Mouse (Mus musculus) c-Kit-positive CD71-negative TER-119-negative erythroid progenitor cells, embryonic 14.5 days (primary cell): ENCODE data around the gene Sumo1.
"Not testable (repeated sequence)": the region's sequence is repeated elsewhere in the genome, so short reads cannot be mapped to it uniquely, and the experiment has no call there.

Experiments
- DNase-seq: peaks from one replicate; pipeline ENCODE4 v3.0.0-alpha.2; 2013; ENCODE audit warnings: low read depth

Gene Sumo1

DNA sequence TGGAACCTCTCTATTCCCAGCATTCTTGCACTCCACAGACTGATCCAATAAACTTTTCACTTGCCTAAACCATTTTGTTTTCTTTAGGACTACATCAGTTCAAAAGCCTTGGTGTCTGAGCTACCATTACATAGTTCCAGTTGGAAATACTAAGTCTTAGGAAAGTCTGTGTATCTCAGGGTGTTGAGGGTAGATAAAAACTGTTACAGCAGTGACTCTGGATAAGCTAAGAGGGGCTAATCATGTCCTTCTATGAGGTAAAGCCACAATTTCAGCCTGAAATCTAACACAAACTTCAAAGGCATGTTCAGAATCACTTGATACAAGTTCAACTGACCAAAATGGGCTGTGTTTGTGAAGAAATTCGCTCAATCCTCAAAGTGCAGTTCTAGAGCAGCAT, 34.3 kb downstream of the Sumo1 start:
- DNase-seq: no peak

DNA sequence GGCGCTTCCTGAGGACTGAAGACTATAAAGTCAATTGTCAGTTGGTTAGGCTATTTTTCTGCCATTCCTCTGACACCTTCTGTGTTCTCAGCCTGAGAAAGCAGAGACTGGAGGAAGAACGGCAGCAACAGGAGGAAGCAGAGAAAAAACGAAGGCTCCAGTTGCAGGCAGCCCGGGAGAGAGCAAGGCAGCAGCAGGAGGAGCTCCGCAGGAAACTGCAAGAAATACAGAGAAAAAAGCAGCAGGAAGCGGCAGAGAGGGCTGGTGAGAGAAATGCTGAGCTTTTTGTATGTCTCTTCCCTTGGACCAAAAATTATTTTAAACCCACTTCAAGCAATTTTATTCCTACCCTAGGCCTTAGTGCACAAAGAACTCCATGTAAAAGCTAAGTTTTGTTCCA, 37.6 kb downstream of the Sumo1 start:
- DNase-seq: no peak

DNA sequence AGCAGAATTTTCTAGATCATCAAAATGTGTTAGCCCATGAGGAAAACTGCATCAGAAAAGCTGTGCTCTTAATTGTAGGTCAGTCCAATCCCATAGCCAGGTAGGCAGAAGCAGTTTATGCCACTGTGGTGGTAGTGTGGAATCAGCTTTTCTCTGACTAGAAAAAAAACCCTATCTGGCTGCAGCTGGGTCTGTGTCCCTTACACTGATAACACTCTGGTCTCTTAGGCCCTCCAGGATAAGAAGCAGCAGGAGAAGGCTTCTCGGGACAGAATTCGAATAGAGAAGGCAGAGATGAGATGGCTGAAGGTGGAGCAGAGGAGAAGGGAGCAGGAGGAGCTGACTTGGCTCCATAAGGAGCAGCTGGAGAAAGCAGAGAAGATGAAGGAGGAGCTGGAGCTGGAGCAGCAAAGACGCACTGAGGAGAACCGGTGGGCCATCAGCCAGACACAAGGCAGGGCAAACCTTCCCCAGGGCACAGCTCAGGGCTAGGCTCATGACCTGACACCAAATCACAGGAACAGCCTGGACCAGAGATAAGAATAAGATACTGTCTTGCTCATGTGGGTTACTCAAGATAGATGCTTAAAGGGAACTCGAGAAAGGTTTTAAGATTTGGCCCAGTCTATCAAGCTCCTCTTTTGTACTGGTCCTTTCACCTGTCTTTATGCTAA, 38.5 kb downstream of the Sumo1 start:
- DNase-seq: no peak

- not testable (repeated sequence) for DNase-seq
These were observed 40.3 kb downstream of the Sumo1 start for GRCm38 (mm10) chr1:59630356-59630755.

DNA sequence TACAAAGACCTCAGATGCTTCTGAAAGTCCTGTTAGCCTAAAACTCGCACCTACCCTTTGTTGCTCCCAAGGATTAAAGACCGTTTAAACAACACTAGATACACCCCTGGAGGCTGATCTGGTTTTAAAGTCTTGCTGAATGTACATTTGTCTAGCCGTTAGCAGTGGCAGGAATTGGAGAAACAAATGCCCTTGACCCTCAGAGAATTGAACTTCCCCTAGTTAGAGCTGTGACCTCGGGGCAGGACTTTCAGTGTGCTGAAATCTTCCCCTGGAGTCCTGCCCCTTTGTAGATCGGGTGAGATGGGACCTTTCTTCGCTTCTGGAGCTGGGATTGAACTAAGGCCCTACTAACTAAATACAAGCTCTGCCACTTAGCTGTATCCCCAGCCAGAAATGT, 41.4 kb downstream of the Sumo1 start:
- DNase-seq: no peak

- no peak for DNase-seq
These were observed 45.2 kb downstream of the Sumo1 start for GRCm38 (mm10) chr1:59625410-59625809.

DNA sequence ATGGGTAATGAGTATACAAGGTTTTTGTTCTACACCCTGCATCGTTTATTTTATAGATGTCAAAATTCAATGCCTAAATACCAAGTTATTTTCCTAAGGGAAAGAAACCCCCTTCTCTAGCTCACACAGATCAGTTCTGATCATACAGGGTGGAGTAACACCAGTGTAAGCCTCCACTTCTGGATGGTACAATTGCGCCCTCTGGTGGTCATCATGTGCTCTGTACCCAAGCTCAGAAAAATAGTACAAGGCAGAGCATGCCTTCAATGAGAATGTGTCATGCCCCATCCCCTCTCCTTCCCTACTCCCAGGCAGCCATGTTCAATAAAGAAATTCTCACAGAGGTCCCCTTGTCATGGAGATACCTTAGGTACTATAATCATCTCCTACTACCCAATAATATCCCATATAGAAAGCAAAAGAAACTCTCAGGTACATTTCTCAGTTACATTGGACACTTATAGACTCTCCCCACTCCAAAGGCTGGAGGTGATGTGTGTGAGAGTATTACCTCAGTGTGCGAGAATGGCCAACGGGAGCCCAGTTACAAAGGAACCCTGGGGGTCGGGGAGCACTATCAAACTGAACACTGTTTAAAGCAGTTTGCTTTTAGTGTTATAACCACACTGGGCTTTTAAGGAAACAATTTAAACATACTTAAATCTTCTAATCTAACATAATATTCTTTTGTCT, 47.2 kb downstream of the Sumo1 start:
- DNase-seq: peak; percentile 81

GRCm38 (mm10) chr1:59619201-59619600, 51.4 kb downstream of the Sumo1 start:
- DNase-seq: no peak

DNA sequence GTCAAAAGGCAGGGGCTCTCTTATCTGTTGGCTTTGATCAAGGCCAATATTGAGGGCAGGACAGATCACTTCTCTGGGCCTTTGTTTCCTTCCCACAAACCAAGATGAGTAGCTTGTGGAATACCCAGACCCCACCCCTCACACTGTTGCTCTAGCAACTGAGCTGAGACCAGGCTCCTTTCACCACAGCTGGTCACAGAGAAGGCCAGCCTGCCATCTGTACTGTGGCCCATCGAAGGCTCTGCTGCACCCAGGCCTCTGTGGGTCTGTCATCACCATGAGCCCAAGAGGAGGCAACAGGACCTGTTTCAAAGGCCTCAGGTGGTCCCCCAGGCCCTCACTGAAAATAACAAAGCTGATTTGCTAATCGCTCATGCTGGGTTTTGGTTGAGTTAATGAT, 55.6 kb downstream of the Sumo1 start:
- DNase-seq: no peak

DNA sequence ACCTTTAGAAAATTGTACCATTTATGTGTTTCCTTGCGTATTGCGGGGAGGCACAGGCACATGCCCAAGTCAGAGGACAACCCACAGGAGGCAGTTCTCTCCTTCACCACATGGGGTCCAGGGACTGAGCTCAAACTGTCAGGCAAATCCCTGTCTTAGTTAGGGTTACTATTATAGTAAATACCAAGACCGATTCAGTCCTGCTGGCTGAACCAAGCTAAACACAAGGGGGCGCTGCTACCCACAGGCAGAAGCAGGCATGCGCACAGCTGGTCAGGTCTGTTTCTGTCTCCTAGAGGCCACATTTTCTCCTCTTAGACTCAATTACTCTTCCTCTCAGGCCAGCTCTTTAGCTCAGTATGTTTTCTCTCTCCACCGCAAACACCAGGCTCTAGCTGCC, 56.8 kb downstream of the Sumo1 start:
- peak; percentile 65 for DNase-seq

DNA sequence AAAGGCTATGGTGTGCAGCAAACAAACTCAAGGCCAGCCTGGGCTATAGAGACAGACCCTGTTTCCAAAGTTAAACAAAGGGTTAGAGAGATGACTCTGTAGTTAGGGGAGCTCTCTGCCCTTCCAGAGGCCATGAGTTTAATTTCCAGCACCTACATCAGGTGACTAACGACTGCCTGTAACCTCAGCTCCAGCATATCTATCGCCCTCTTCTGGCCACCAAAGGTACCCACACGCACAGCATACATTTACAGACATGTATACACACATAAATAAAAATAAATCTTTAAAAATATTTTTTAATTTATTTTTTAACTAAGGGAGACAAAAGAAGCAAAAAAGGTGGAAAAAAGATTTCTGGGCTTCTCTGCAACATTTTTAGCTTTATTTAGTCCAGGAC, 59.7 kb downstream of the Sumo1 start:
- no peak for DNase-seq

DNA sequence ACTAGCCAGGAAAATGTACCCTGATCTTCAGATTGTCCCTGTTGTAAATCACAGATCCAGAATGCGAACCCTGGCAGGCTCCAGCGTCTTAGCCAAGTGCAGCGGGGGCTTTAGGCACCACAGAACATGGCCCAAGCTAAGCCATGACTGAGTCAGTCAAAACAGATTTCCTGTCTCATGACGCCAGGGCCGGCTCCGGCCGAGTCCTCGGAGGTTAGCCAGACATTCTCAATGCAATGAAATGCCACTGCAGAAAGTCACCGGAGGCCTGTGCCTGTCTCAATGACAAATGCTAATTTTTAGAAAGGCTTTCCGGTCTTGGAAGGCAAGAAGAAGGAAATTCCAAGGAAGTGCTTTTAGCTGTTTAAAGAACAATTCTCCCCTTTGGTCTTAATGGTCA, 60.7 kb downstream of the Sumo1 start:
- DNase-seq: no peak

GRCm38 (mm10) chr1:59609458-59609857, 61.2 kb downstream of the Sumo1 start:
- no peak for DNase-seq

GRCm38 (mm10) chr1:59608920-59609319, 61.7 kb downstream of the Sumo1 start:
- no peak for DNase-seq

DNA sequence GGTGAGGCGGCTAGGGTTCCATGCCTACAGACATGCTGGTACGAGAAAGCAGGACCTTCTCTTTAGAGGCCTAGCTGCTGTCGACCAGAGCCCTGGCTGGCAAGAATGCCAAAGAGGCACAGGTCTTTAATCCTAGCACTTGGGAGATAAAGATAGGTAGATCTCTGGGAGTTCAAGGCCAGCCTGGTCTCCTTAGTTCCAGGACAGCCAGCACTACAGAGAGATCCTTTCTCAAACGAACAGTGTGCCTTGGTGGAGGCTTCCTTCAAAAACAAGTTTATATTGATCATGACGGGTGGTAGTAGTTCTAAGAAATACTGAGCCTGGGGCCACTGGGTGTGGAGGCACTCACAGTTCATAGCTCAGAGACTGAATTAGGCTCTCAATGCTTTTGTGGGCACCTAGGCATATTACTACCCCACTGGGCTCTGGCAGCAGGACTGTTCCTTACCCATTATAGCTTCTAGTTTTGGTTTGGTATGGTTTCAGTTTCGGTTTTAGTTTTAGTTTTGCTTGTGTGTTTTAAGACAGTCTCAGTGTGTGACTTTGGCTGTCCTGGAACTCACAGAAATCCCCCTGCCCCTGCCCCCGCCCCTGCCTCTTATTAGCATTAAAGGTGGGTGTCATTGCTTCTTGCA, 62.4 kb downstream of the Sumo1 start:
- DNase-seq: no peak

- no peak for DNase-seq
These were observed 63.6 kb downstream of the Sumo1 start for GRCm38 (mm10) chr1:59607071-59607470.

GRCm38 (mm10) chr1:59606479-59606878, 64.2 kb downstream of the Sumo1 start:
- DNase-seq: no peak

GRCm38 (mm10) chr1:59603893-59604292, 66.7 kb downstream of the Sumo1 start:
- DNase-seq: no peak

DNA sequence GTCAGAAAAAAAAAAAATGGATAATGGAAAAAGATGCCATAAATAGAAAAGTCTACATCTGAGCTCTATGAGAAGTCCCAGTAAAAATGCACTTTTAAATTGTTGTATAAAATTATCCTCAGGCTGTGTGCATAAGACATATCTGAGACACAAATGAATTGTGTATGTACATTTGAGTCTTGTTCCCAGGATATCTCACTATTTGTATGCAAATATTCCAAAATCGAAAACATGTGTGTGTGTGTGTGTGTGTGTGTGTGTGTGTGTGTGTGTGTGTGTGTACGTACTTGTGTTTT, 67.3 kb downstream of the Sumo1 start:
- DNase-seq: no peak

- no peak for DNase-seq
These were observed 67.9 kb downstream of the Sumo1 start for GRCm38 (mm10) chr1:59602531-59603416.

DNA sequence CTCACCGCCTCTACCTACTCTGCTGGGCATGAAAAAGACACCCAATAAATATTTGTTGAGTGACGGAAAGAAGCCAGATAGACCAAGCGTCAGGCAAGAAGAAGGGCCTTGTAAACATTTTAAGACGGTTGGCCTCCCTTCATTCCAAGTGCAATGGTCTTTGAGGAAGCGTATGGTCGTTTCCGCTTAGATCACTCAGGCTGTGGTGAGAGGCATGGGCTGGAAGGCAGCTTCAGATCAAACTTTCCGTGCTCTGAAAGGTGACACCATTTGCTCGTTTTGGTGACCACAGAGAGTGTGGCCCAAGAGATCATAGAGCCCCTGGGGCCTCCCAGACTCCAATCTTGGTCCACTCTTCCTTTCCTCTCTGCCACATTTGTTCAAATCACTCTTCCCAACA, 75.0 kb downstream of the Sumo1 start:
- DNase-seq: no peak

DNA sequence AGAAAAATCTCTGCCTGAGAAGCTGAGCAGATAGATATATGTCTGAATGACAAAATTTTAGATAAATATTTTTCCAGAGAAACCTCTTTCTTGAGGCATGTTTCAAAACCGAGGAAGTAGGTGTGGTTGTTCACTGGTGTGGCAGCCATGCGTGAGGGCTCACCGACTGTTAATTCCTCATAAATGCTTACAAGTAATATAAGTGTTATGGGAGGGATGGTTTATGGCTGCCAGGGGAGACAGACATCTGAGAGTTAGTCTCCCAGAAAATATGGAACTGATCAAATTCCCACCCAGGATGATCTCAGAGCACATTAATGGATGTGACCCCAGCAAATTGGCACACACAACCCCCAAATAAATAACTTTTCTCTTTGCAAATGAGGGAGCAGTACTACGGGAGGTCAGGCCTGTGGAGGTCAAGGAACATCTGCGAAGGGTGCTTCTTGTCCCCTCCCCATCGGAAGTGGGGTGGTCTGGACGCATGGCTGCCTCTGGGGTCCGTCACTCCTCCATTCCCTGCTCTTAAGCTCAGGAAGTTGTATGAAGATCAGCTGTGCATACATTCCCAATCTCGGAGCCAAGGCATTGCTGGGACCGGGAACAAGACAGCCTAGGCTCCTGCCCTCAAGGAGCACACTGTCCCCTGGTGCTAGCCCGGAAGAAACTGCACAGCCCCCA, 75.9 kb downstream of the Sumo1 start:
- no peak for DNase-seq
